Comparison of ENCODE assay signal across 33 mouse cellular contexts in genomic region chr2:153906626-153907025, GRCm38 (mm10). TPM values are rescaled to one million over a fixed set of nuclear protein-coding genes. Genes with fewer than 3 reads are reported as not detected.
DNase-seq lines count a peak whose midpoint lies in the region; ATAC-seq and TF ChIP-seq lines count a peak whose summit lies in the region.
"Had no signal": no experiment of that assay in that cellular context is flagged by ENCODE, and none has a peak within 500 bp of the region (broad histone marks: within the 10 kb centered on the region; RNA-seq: fewer than 3 reads in every experiment).

No protein-coding gene starts in this region.

- WGBS in stomach, postnatal 0 days: 82% methylated on average over 4 of the region's 4 CpGs
- 88% methylated on average over 4 of the region's 4 CpGs for WGBS in kidney, embryonic 14.5 days

- H3K9me3 ChIP-seq in stomach, postnatal 0 days (ENCODE audit: control insufficient read depth, low read length): no peaks in the 10 kb centered on the region
- no peaks in the 10 kb centered on the region for H3K9me3 ChIP-seq in kidney, embryonic 14.5 days (ENCODE audit: control insufficient read depth, low read length)
- H3K9me3 ChIP-seq: embryonic facial prominence, embryonic 10.5 days; embryonic facial prominence, embryonic 13.5 days; forebrain, embryonic 12.5 days; forebrain, embryonic 15.5 days; heart, embryonic 12.5 days; heart, embryonic 15.5 days had no signal

- ATAC-seq in stomach, postnatal 0 days (ENCODE audit: low FRiP score, low TSS enrichment): no peak
- ATAC-seq in kidney, embryonic 14.5 days (ENCODE audit: low FRiP score, low TSS enrichment): no peak
- ATAC-seq: CD4-positive, CD25-positive, alpha-beta regulatory T cell, adult 4 months; forebrain, embryonic 15.5 days; hindbrain, postnatal 0 days; inflammation-experienced regulatory T-cells, adult 6 months had no signal

- no peaks in the 10 kb centered on the region for H3K4me1 ChIP-seq in stomach, postnatal 0 days (replicated peaks; ENCODE audit: control insufficient read depth, insufficient read depth)
- H3K4me1 ChIP-seq in kidney, embryonic 14.5 days (ENCODE audit: control insufficient read depth, insufficient read depth, low read length): no peaks in the 10 kb centered on the region
- H3K4me1 ChIP-seq: embryonic facial prominence, embryonic 10.5 days; embryonic facial prominence, embryonic 13.5 days; forebrain, embryonic 12.5 days; forebrain, embryonic 15.5 days; heart, embryonic 12.5 days; heart, embryonic 15.5 days had no signal

- H3K27ac ChIP-seq in stomach, postnatal 0 days (replicated peaks): no peak overlapping the region
- no peak overlapping the region for H3K27ac ChIP-seq in kidney, embryonic 14.5 days (ENCODE audit: low read depth, low read length)
- H3K27ac ChIP-seq: embryonic facial prominence, embryonic 10.5 days; embryonic facial prominence, embryonic 13.5 days; forebrain, embryonic 12.5 days; forebrain, embryonic 15.5 days; heart, embryonic 15.5 days; hindbrain, embryonic 14.5 days; hindbrain, postnatal 0 days had no signal

- no peaks in the 10 kb centered on the region for H3K36me3 ChIP-seq in stomach, postnatal 0 days (ENCODE audit: control insufficient read depth, insufficient read depth, low read length)
- H3K36me3 ChIP-seq in kidney, embryonic 14.5 days (ENCODE audit: control insufficient read depth, insufficient read depth, low read length): no peaks in the 10 kb centered on the region
- H3K36me3 ChIP-seq: embryonic facial prominence, embryonic 10.5 days; embryonic facial prominence, embryonic 13.5 days; forebrain, embryonic 12.5 days; forebrain, embryonic 15.5 days; heart, embryonic 12.5 days; heart, embryonic 15.5 days had no signal

- TF ChIP-seq CTCF in stomach, postnatal 0 days (IDR thresholded peaks at IDR 0.05; ENCODE audit: low read depth): no peak

- no peak overlapping the region for H3K4me3 ChIP-seq in stomach, postnatal 0 days (ENCODE audit: low read depth, low read length)
- no peak overlapping the region for H3K4me3 ChIP-seq in kidney, embryonic 14.5 days (ENCODE audit: low read length)
- H3K4me3 ChIP-seq: embryonic facial prominence, embryonic 10.5 days; embryonic facial prominence, embryonic 13.5 days; erythroblast, embryonic 14.5 days; forebrain, embryonic 12.5 days; forebrain, embryonic 15.5 days; heart, embryonic 12.5 days; heart, embryonic 15.5 days had no signal

- no peaks in the 10 kb centered on the region for H3K27me3 ChIP-seq in stomach, postnatal 0 days (ENCODE audit: control insufficient read depth, insufficient read depth, low read length)
- no peaks in the 10 kb centered on the region for H3K27me3 ChIP-seq in kidney, embryonic 14.5 days (ENCODE audit: control insufficient read depth, insufficient read depth, low read length)
- H3K27me3 ChIP-seq: embryonic facial prominence, embryonic 13.5 days; forebrain, embryonic 12.5 days; forebrain, embryonic 15.5 days; heart, embryonic 12.5 days; heart, embryonic 15.5 days had no signal

- peak; percentile 81 to 89 for DNase-seq in adrenal gland, adult (ENCODE audit: inconsistent age in 2 of 2, low spot score in 1 of 2)
- peak; percentile 85 for DNase-seq in adrenal gland, adult 2 months
- peak; percentile 64 for DNase-seq in adrenal gland, postnatal 14 days
- DNase-seq in stomach, postnatal 0 days (ENCODE audit: low spot score): no peak
- no peak for DNase-seq in layer of hippocampus, adult 9-10 months (ENCODE audit: low spot score)
- DNase-seq: cerebellum, adult 11-12 months; cerebellum, adult 8-10 months; cerebellum, postnatal 10 days; cerebellum, postnatal 36 days; embryo, embryonic 11 days; gastrocnemius, postnatal 25 days; heart, adult 18-20 months; heart, postnatal 10 days; heart, postnatal 36 days had no signal

- no peak overlapping the region for H3K9ac ChIP-seq in stomach, postnatal 0 days (ENCODE audit: low read length)
- H3K9ac ChIP-seq in kidney, embryonic 14.5 days (ENCODE audit: low read depth, low read length): no peak overlapping the region
- H3K9ac ChIP-seq: embryonic facial prominence, embryonic 13.5 days; forebrain, embryonic 12.5 days; forebrain, embryonic 15.5 days; heart, embryonic 12.5 days; heart, embryonic 15.5 days; hindbrain, embryonic 14.5 days had no signal

- TF ChIP-seq EP300 in stomach, postnatal 0 days (optimal IDR thresholded peaks at IDR 0.05): no peak

- H3K4me2 ChIP-seq in stomach, postnatal 0 days (replicated peaks; ENCODE audit: low read depth): no peak overlapping the region
- no peak overlapping the region for H3K4me2 ChIP-seq in kidney, embryonic 14.5 days (replicated peaks; ENCODE audit: low read depth, low read length)
- H3K4me2 ChIP-seq: embryonic facial prominence, embryonic 13.5 days; forebrain, embryonic 12.5 days; forebrain, embryonic 15.5 days; heart, embryonic 12.5 days; heart, embryonic 15.5 days; hindbrain, embryonic 14.5 days had no signal

RNA-seq across cellular contexts. Expression of gene Bpifb6, which starts 6.4 kb away (rescaled TPM):
- total RNA-seq in adrenal gland, adult 2 months (2021): 1 to 10 TPM in 1 of 2 experiments, under 1 TPM in 1; 0.55 to 6.3 TPM
- 0.06 TPM in 1 of 2 replicates, not detected in the other for polyA plus RNA-seq in adrenal gland, adult 2 months (2012; rRNA removed)
- total RNA-seq in adrenal gland, postnatal 14 days (2021): 2.2 and 2.8 TPM in 2 replicates
- polyA plus RNA-seq in stomach, postnatal 0 days (2015; fragmentation: Nextera tagmentation; extraction: Ambion mirVana): not detected in 2 replicates
- polyA plus RNA-seq in kidney, embryonic 14.5 days (2014; fragmentation: Nextera tagmentation; extraction: Ambion mirVana): not detected in 2 replicates
- total RNA-seq: gastrocnemius, adult 8-10 months; gastrocnemius, postnatal 25 days; heart, adult 18-20 months; heart, postnatal 10 days; heart, postnatal 36 days; hindbrain, postnatal 0 days; MEL had no signal
- polyA plus RNA-seq: C2C12; CD4-positive, CD25-positive, alpha-beta regulatory T cell, adult 4 months; cortical plate, adult 2 months; embryonic facial prominence, embryonic 10.5 days; embryonic facial prominence, embryonic 13.5 days; erythroblast, embryonic 14.5 days; forebrain, embryonic 12.5 days; forebrain, embryonic 15.5 days; heart, embryonic 12.5 days; heart, embryonic 15.5 days; hindbrain, embryonic 11.5 days; hindbrain, embryonic 14.5 days; inflammation-experienced regulatory T-cells, adult 6 months had no signal

RNA-seq across cellular contexts. Expression of gene Bpifb3, which starts 11.4 kb away (rescaled TPM):
- not detected for total RNA-seq in adrenal gland, adult 2 months (2021)
- polyA plus RNA-seq in adrenal gland, adult 2 months (2012; rRNA removed): not detected in 2 replicates
- not detected in 2 replicates for total RNA-seq in adrenal gland, postnatal 14 days (2021)
- 0.05 and 0.07 TPM in 2 replicates for polyA plus RNA-seq in stomach, postnatal 0 days (2015; fragmentation: Nextera tagmentation; extraction: Ambion mirVana)
- not detected in 2 replicates for polyA plus RNA-seq in kidney, embryonic 14.5 days (2014; fragmentation: Nextera tagmentation; extraction: Ambion mirVana)
- total RNA-seq: gastrocnemius, adult 8-10 months; gastrocnemius, postnatal 25 days; heart, adult 18-20 months; heart, postnatal 10 days; heart, postnatal 36 days; hindbrain, postnatal 0 days; MEL had no signal
- polyA plus RNA-seq: C2C12; CD4-positive, CD25-positive, alpha-beta regulatory T cell, adult 4 months; cortical plate, adult 2 months; embryonic facial prominence, embryonic 10.5 days; embryonic facial prominence, embryonic 13.5 days; erythroblast, embryonic 14.5 days; forebrain, embryonic 12.5 days; forebrain, embryonic 15.5 days; heart, embryonic 12.5 days; heart, embryonic 15.5 days; hindbrain, embryonic 14.5 days; hindbrain, postnatal 0 days; inflammation-experienced regulatory T-cells, adult 6 months had no signal

RNA-seq across cellular contexts. Expression of gene Bpifb4, which starts 31.4 kb away (rescaled TPM):
- not detected for total RNA-seq in adrenal gland, adult 2 months (2021)
- polyA plus RNA-seq in adrenal gland, adult 2 months (2012; rRNA removed): 0.07 TPM in 1 of 2 replicates, not detected in the other
- not detected in 2 replicates for total RNA-seq in adrenal gland, postnatal 14 days (2021)
- polyA plus RNA-seq in stomach, postnatal 0 days (2015; fragmentation: Nextera tagmentation; extraction: Ambion mirVana): 0.18 and 0.48 TPM in 2 replicates
- not detected in 2 replicates for polyA plus RNA-seq in kidney, embryonic 14.5 days (2014; fragmentation: Nextera tagmentation; extraction: Ambion mirVana)
- total RNA-seq: gastrocnemius, adult 8-10 months; gastrocnemius, postnatal 25 days; heart, adult 18-20 months; heart, postnatal 10 days; heart, postnatal 36 days; hindbrain, postnatal 0 days; MEL had no signal
- polyA plus RNA-seq: brain, embryonic 14.5 days; CD4-positive, CD25-positive, alpha-beta regulatory T cell, adult 4 months; embryonic facial prominence, embryonic 13.5 days; erythroblast, embryonic 14.5 days; forebrain, embryonic 12.5 days; forebrain, embryonic 15.5 days; gonadal fat pad, adult 2 months; heart, embryonic 12.5 days; heart, embryonic 15.5 days; hindbrain, embryonic 11.5 days; hindbrain, embryonic 14.5 days; inflammation-experienced regulatory T-cells, adult 6 months had no signal

RNA-seq across cellular contexts. Expression of gene Bpifb2, which starts 31.8 kb away (rescaled TPM):
- total RNA-seq in adrenal gland, adult 2 months (2021): under 1 TPM in 1 of 2 experiments, not detected in 1; 0.17 TPM
- not detected in 2 replicates for polyA plus RNA-seq in adrenal gland, adult 2 months (2012; rRNA removed)
- not detected in 2 replicates for total RNA-seq in adrenal gland, postnatal 14 days (2021)
- polyA plus RNA-seq in stomach, postnatal 0 days (2015; fragmentation: Nextera tagmentation; extraction: Ambion mirVana): not detected in 2 replicates
- polyA plus RNA-seq in kidney, embryonic 14.5 days (2014; fragmentation: Nextera tagmentation; extraction: Ambion mirVana): not detected in 2 replicates
- total RNA-seq: gastrocnemius, adult 8-10 months; gastrocnemius, postnatal 25 days; heart, adult 18-20 months; heart, postnatal 10 days; heart, postnatal 36 days; MEL had no signal
- polyA plus RNA-seq: brain, embryonic 14.5 days; C2C12; CD4-positive, CD25-positive, alpha-beta regulatory T cell, adult 4 months; cortical plate, adult 2 months; embryonic facial prominence, embryonic 10.5 days; embryonic facial prominence, embryonic 13.5 days; erythroblast, embryonic 14.5 days; forebrain, embryonic 12.5 days; forebrain, embryonic 15.5 days; heart, embryonic 12.5 days; heart, embryonic 15.5 days; hindbrain, embryonic 11.5 days; hindbrain, embryonic 14.5 days; inflammation-experienced regulatory T-cells, adult 6 months had no signal

RNA-seq across cellular contexts. Expression of gene Sun5, which starts 35.7 kb away (rescaled TPM):
- total RNA-seq in adrenal gland, adult 2 months (2021): not detected
- polyA plus RNA-seq in adrenal gland, adult 2 months (2012; rRNA removed): not detected in 2 replicates
- total RNA-seq in adrenal gland, postnatal 14 days (2021): not detected in 2 replicates
- polyA plus RNA-seq in stomach, postnatal 0 days (2015; fragmentation: Nextera tagmentation; extraction: Ambion mirVana): not detected in 2 replicates
- not detected in 2 replicates for polyA plus RNA-seq in kidney, embryonic 14.5 days (2014; fragmentation: Nextera tagmentation; extraction: Ambion mirVana)
- total RNA-seq: gastrocnemius, adult 8-10 months; gastrocnemius, postnatal 25 days; heart, adult 18-20 months; heart, postnatal 10 days; heart, postnatal 36 days; hindbrain, postnatal 0 days; MEL had no signal
- polyA plus RNA-seq: brain, embryonic 14.5 days; C2C12; CD4-positive, CD25-positive, alpha-beta regulatory T cell, adult 4 months; cortical plate, adult 2 months; embryonic facial prominence, embryonic 10.5 days; embryonic facial prominence, embryonic 13.5 days; erythroblast, embryonic 14.5 days; forebrain, embryonic 12.5 days; forebrain, embryonic 15.5 days; heart, embryonic 12.5 days; heart, embryonic 15.5 days; hindbrain, embryonic 11.5 days; hindbrain, embryonic 14.5 days; hindbrain, postnatal 0 days; inflammation-experienced regulatory T-cells, adult 6 months had no signal

Comparison
In these comparisons a context has a peak if more than half of its experiments do, and no peak if none do; other contexts are left out.
1. DNase-seq: peak in adrenal gland, adult (2 of 2), adrenal gland, adult 2 months (single experiment) and adrenal gland, postnatal 14 days (single experiment); none in stomach, postnatal 0 days (single experiment) and layer of hippocampus, adult 9-10 months (single experiment).